Mouse (Mus musculus): ENCODE results near the gene Aoah. TPM values are rescaled to one million over a fixed set of nuclear protein-coding genes. Genes with fewer than 3 reads are reported as not detected.

Aoah gene
- polyA plus RNA-seq (2014; fragmentation: Nextera tagmentation; extraction: Ambion mirVana), result 0.68 TPM in 1 of 2 replicates, not detected in the other

GRCm38 (mm10) chr13:20793901-20794300 lies at the start of gene Aoah:
Aoah (plus strand) TSS chr13:20794113.
- no peaks in the 10 kb centered on the region for H3K4me1 ChIP-seq (ENCODE audit: control insufficient read depth, insufficient read depth, low read length)
- H3K27me3 ChIP-seq (ENCODE audit: control insufficient read depth, insufficient read depth, low read length), result no peaks in the 10 kb centered on the region
- H3K9ac ChIP-seq (replicated peaks; ENCODE audit: low read length), result no peak within 1 kb of the TSS
- ATAC-seq (ENCODE audit: low FRiP score, low TSS enrichment), result no peak
- no peaks in the 10 kb centered on the region for H3K9me3 ChIP-seq (ENCODE audit: control insufficient read depth, low read length)
- H3K27ac ChIP-seq (replicated peaks; ENCODE audit: low read depth, low read length), result no peak within 1 kb of the TSS
- no peak within 1 kb of the TSS for H3K4me2 ChIP-seq (ENCODE audit: low read length)
- no peaks in the 10 kb centered on the region for H3K36me3 ChIP-seq (ENCODE audit: control insufficient read depth, insufficient read depth, low read length)
- H3K4me3 ChIP-seq (replicated peaks; ENCODE audit: low read depth, low read length), result no peak within 1 kb of the TSS
- DNase-seq, result no peak
- 86% methylated on average over 4 of the region's 4 CpGs for WGBS

- DNase-seq (no peak), ATAC-seq (ENCODE audit: low FRiP score, low TSS enrichment) (no peak)
- Histone ChIP-seq H3K9ac (replicated peaks; ENCODE audit: low read length) (no peak overlapping the region), H3K36me3 (ENCODE audit: control insufficient read depth, insufficient read depth, low read length) (no peaks in the 10 kb centered on the region), H3K4me1 (ENCODE audit: control insufficient read depth, insufficient read depth, low read length) (no peaks in the 10 kb centered on the region), H3K27me3 (ENCODE audit: control insufficient read depth, insufficient read depth, low read length) (no peaks in the 10 kb centered on the region), H3K4me2 (ENCODE audit: low read length) (no peak overlapping the region), H3K9me3 (ENCODE audit: control insufficient read depth, low read length) (no peaks in the 10 kb centered on the region), H3K27ac (replicated peaks; ENCODE audit: low read depth, low read length) (no peak overlapping the region), H3K4me3 (replicated peaks; ENCODE audit: low read depth, low read length) (no peak overlapping the region)
- 85% methylated on average over 1 of the region's 1 CpGs for WGBS
Observed at GRCm38 (mm10) chr13:20754843-20755242, 39.1 kb upstream of the Aoah start.

- no peak for ATAC-seq (ENCODE audit: low FRiP score, low TSS enrichment)
- H3K27me3 ChIP-seq (ENCODE audit: control insufficient read depth, insufficient read depth, low read length), result no peaks in the 10 kb centered on the region
- no peaks in the 10 kb centered on the region for H3K9me3 ChIP-seq (ENCODE audit: control insufficient read depth, low read length)
- DNase-seq, result no peak
- H3K4me3 ChIP-seq (replicated peaks; ENCODE audit: low read depth, low read length), result no peak overlapping the region
- WGBS, result 84% methylated on average over 5 of the region's 5 CpGs
- H3K4me1 ChIP-seq (ENCODE audit: control insufficient read depth, insufficient read depth, low read length), result no peaks in the 10 kb centered on the region
- no peak overlapping the region for H3K9ac ChIP-seq (replicated peaks; ENCODE audit: low read length)
- H3K36me3 ChIP-seq (ENCODE audit: control insufficient read depth, insufficient read depth, low read length), result no peaks in the 10 kb centered on the region
- no peak overlapping the region for H3K4me2 ChIP-seq (ENCODE audit: low read length)
- H3K27ac ChIP-seq (replicated peaks; ENCODE audit: low read depth, low read length), result no peak overlapping the region
Observed at GRCm38 (mm10) chr13:20783648-20784047, 10.3 kb upstream of the Aoah start.

- no peak for DNase-seq
- no peak for ATAC-seq (ENCODE audit: low FRiP score, low TSS enrichment)
Observed at GRCm38 (mm10) chr13:20784060-20784459, 9.9 kb upstream of the Aoah start.

GRCm38 (mm10) chr13:20785960-20786359 lies 8.0 kb upstream of the Aoah start:
- ATAC-seq (ENCODE audit: low FRiP score, low TSS enrichment) (no peak), DNase-seq (no peak)
- no peaks in the 10 kb centered on the region for H3K9me3 ChIP-seq (ENCODE audit: control insufficient read depth, low read length)
- H3K4me1 ChIP-seq (ENCODE audit: control insufficient read depth, insufficient read depth, low read length), result no peaks in the 10 kb centered on the region
- H3K9ac ChIP-seq (replicated peaks; ENCODE audit: low read length), result no peak overlapping the region
- WGBS, result 83% methylated on average over 7 of the region's 7 CpGs
- H3K36me3 ChIP-seq (ENCODE audit: control insufficient read depth, insufficient read depth, low read length), result no peaks in the 10 kb centered on the region
- no peaks in the 10 kb centered on the region for H3K27me3 ChIP-seq (ENCODE audit: control insufficient read depth, insufficient read depth, low read length)
- H3K27ac ChIP-seq (replicated peaks; ENCODE audit: low read depth, low read length), result no peak overlapping the region
- no peak overlapping the region for H3K4me3 ChIP-seq (replicated peaks; ENCODE audit: low read depth, low read length)
- H3K4me2 ChIP-seq (ENCODE audit: low read length), result no peak overlapping the region

More at GRCm38 (mm10) chr13:20784060-20784459, 9.9 kb upstream of the Aoah start:
- Histone ChIP-seq H3K4me1 (ENCODE audit: control insufficient read depth, insufficient read depth, low read length) (no peaks in the 10 kb centered on the region), H3K27me3 (ENCODE audit: control insufficient read depth, insufficient read depth, low read length) (no peaks in the 10 kb centered on the region), H3K27ac (replicated peaks; ENCODE audit: low read depth, low read length) (no peak overlapping the region), H3K9me3 (ENCODE audit: control insufficient read depth, low read length) (no peaks in the 10 kb centered on the region), H3K36me3 (ENCODE audit: control insufficient read depth, insufficient read depth, low read length) (no peaks in the 10 kb centered on the region), H3K4me3 (replicated peaks; ENCODE audit: low read depth, low read length) (no peak overlapping the region), H3K4me2 (ENCODE audit: low read length) (no peak overlapping the region), H3K9ac (replicated peaks; ENCODE audit: low read length) (no peak overlapping the region)
- WGBS, result 95% methylated on average over 6 of the region's 6 CpGs

- no peak overlapping the region for H3K4me2 ChIP-seq (ENCODE audit: low read length)
- H3K9me3 ChIP-seq (ENCODE audit: control insufficient read depth, low read length), result no peaks in the 10 kb centered on the region
- H3K27ac ChIP-seq (replicated peaks; ENCODE audit: low read depth, low read length), result no peak overlapping the region
- no peak overlapping the region for H3K4me3 ChIP-seq (replicated peaks; ENCODE audit: low read depth, low read length)
- no peaks in the 10 kb centered on the region for H3K27me3 ChIP-seq (ENCODE audit: control insufficient read depth, insufficient read depth, low read length)
- no peak overlapping the region for H3K9ac ChIP-seq (replicated peaks; ENCODE audit: low read length)
- H3K4me1 ChIP-seq (ENCODE audit: control insufficient read depth, insufficient read depth, low read length), result no peaks in the 10 kb centered on the region
- DNase-seq (no peak), ATAC-seq (ENCODE audit: low FRiP score, low TSS enrichment) (no peak)
- 88% methylated on average over 1 of the region's 1 CpGs for WGBS
- H3K36me3 ChIP-seq (ENCODE audit: control insufficient read depth, insufficient read depth, low read length), result no peaks in the 10 kb centered on the region
Observed at GRCm38 (mm10) chr13:20786825-20787245, 7.1 kb upstream of the Aoah start.

GRCm38 (mm10) chr13:20787952-20788351 lies 6.0 kb upstream of the Aoah start:
- H3K27ac ChIP-seq (replicated peaks; ENCODE audit: low read depth, low read length), result no peak overlapping the region
- whole genome bisulfite sequencing, result 83% methylated on average over 4 of the region's 4 CpGs
- H3K9ac ChIP-seq (replicated peaks; ENCODE audit: low read length), result no peak overlapping the region
- no peak for ATAC-seq (ENCODE audit: low FRiP score, low TSS enrichment)
- no peak for DNase-seq
- no peaks in the 10 kb centered on the region for H3K36me3 ChIP-seq (ENCODE audit: control insufficient read depth, insufficient read depth, low read length)
- no peaks in the 10 kb centered on the region for H3K4me1 ChIP-seq (ENCODE audit: control insufficient read depth, insufficient read depth, low read length)
- no peaks in the 10 kb centered on the region for H3K27me3 ChIP-seq (ENCODE audit: control insufficient read depth, insufficient read depth, low read length)
- H3K9me3 ChIP-seq (ENCODE audit: control insufficient read depth, low read length), result no peaks in the 10 kb centered on the region
- no peak overlapping the region for H3K4me2 ChIP-seq (ENCODE audit: low read length)
- no peak overlapping the region for H3K4me3 ChIP-seq (replicated peaks; ENCODE audit: low read depth, low read length)

GRCm38 (mm10) chr13:20796651-20797050 lies 2.7 kb downstream of the Aoah start:
- Histone ChIP-seq H3K4me2 (ENCODE audit: low read length) (no peak overlapping the region), H3K9me3 (ENCODE audit: control insufficient read depth, low read length) (no peaks in the 10 kb centered on the region), H3K27ac (replicated peaks; ENCODE audit: low read depth, low read length) (no peak overlapping the region), H3K4me3 (replicated peaks; ENCODE audit: low read depth, low read length) (no peak overlapping the region), H3K4me1 (ENCODE audit: control insufficient read depth, insufficient read depth, low read length) (no peaks in the 10 kb centered on the region), H3K9ac (replicated peaks; ENCODE audit: low read length) (no peak overlapping the region), H3K27me3 (ENCODE audit: control insufficient read depth, insufficient read depth, low read length) (no peaks in the 10 kb centered on the region), H3K36me3 (ENCODE audit: control insufficient read depth, insufficient read depth, low read length) (no peaks in the 10 kb centered on the region)
- DNase-seq (no peak), ATAC-seq (ENCODE audit: low FRiP score, low TSS enrichment) (no peak)
- 92% methylated on average over 3 of the region's 3 CpGs for WGBS

GRCm38 (mm10) chr13:20798536-20798935 lies 4.6 kb downstream of the Aoah start:
- Histone ChIP-seq H3K4me2 (ENCODE audit: low read length) (no peak overlapping the region), H3K36me3 (ENCODE audit: control insufficient read depth, insufficient read depth, low read length) (no peaks in the 10 kb centered on the region), H3K4me3 (replicated peaks; ENCODE audit: low read depth, low read length) (no peak overlapping the region), H3K9ac (replicated peaks; ENCODE audit: low read length) (no peak overlapping the region), H3K9me3 (ENCODE audit: control insufficient read depth, low read length) (no peaks in the 10 kb centered on the region), H3K27me3 (ENCODE audit: control insufficient read depth, insufficient read depth, low read length) (no peaks in the 10 kb centered on the region), H3K27ac (replicated peaks; ENCODE audit: low read depth, low read length) (no peak overlapping the region), H3K4me1 (ENCODE audit: control insufficient read depth, insufficient read depth, low read length) (no peaks in the 10 kb centered on the region)
- WGBS, result 72% methylated on average over 2 of the region's 2 CpGs
- no peak for DNase-seq
- ATAC-seq (ENCODE audit: low FRiP score, low TSS enrichment), result no peak

Data from midbrain, embryonic 14.5 days (tissue).